Mouse (Mus musculus) MEL (cell line): ENCODE data around the gene Smyd1. TPM values are rescaled to one million over a fixed set of nuclear protein-coding genes. Genes with fewer than 3 reads are reported as not detected.

Experiments used
- DNase-seq: peaks from one replicate; pipeline ENCODE4 v3.0.0; 2011; ENCODE audit warnings: low read depth, low spot score
- H3K27ac ChIP-seq: 2 replicates; pipeline ENCODE4 v1.5.1; 2012; ENCODE audit warnings: low read depth, mild to moderate bottlenecking, control low read depth, low read length, moderate library complexity; ENCODE audit not compliant: control insufficient read depth
- H3K27me3 ChIP-seq, 2 experiments: fragments of 150-350 bp in 1 of 2; sonication (generic) in 1 of 2; 2 replicates each; pipeline ENCODE4 v1.6.1; 2012; ENCODE audit warnings: low read length in 2 of 2, mild to moderate bottlenecking in 2 of 2, improper control_type of control experiment in 1 of 2, moderate library complexity in 1 of 2; ENCODE audit not compliant: insufficient read depth in 2 of 2, control insufficient read depth in 1 of 2
- H3K36me3 ChIP-seq, 2 experiments: 2 replicates each; pipeline ENCODE4 v1.6.1; 2012 to 2014; ENCODE audit warnings: low read length in 2 of 2, improper control_type of control experiment in 1 of 2, inconsistent platforms in 1 of 2, mild to moderate bottlenecking in 1 of 2; ENCODE audit not compliant: insufficient read depth in 2 of 2, control insufficient read depth in 1 of 2
- H3K4me1 ChIP-seq, 2 experiments: fragments of 150-350 bp in 1 of 2; sonication (generic) in 1 of 2; 2 replicates each; pipeline ENCODE4 v1.6.1; 2012; ENCODE audit warnings: low read length in 2 of 2, improper control_type of control experiment in 1 of 2, mild to moderate bottlenecking in 1 of 2; ENCODE audit not compliant: insufficient read depth in 2 of 2, control insufficient read depth in 1 of 2
- H3K4me3 ChIP-seq, 2 experiments: fragments of 150-350 bp in 1 of 2; sonication (generic) in 1 of 2; 2 replicates each; pipeline ENCODE4 v1.5.1; 2012; ENCODE audit warnings: low read depth in 2 of 2, low read length in 2 of 2, mild to moderate bottlenecking in 2 of 2, moderate library complexity in 2 of 2, control low read depth in 1 of 2, improper control_type of control experiment in 1 of 2; ENCODE audit not compliant: control insufficient read depth in 1 of 2, insufficient read depth in 1 of 2
- H3K79me2 ChIP-seq: 2 replicates; pipeline ENCODE4 v1.6.1; 2012; ENCODE audit warnings: mild to moderate bottlenecking, low read length, moderate library complexity; ENCODE audit not compliant: control insufficient read depth, poor library complexity, insufficient read depth
- H3K9ac ChIP-seq: 2 replicates; pipeline ENCODE4 v1.6.1; 2012; ENCODE audit warnings: low read depth, mild to moderate bottlenecking, control low read depth, low read length, moderate library complexity; ENCODE audit not compliant: control insufficient read depth, poor library complexity, severe bottlenecking
- H3K9me3 ChIP-seq: fragments of 150-350 bp; sonication (generic); replicated peaks from 2 replicates; pipeline ENCODE4 v1.6.1; 2012; ENCODE audit warnings: mild to moderate bottlenecking, low read length, improper control_type of control experiment, moderate library complexity; ENCODE audit not compliant: insufficient read depth
- BHLHE40 ChIP-seq: IDR thresholded peaks from 2 replicates; pipeline ENCODE4 v1.6.1; 2012; ENCODE audit warnings: low read depth, mild to moderate bottlenecking, inconsistent platforms, low read length, improper control_type of control experiment, borderline replicate concordance
- CHD1 ChIP-seq: IDR thresholded peaks from 2 replicates; pipeline ENCODE4 v1.6.1; 2012; ENCODE audit warnings: low read depth, mild to moderate bottlenecking, inconsistent platforms, low read length, improper control_type of control experiment
- CHD2 ChIP-seq: IDR thresholded peaks from 2 replicates; pipeline ENCODE4 v1.6.1; 2011; ENCODE audit warnings: low read length, improper control_type of control experiment
- ELF1 ChIP-seq: IDR thresholded peaks from 2 replicates; pipeline ENCODE4 v1.6.1; 2014; ENCODE audit warnings: low read depth, mild to moderate bottlenecking, inconsistent platforms, low read length, improper control_type of control experiment, moderate library complexity
- EP300 ChIP-seq, 2 experiments: IDR thresholded peaks; 2 replicates each; pipeline ENCODE4 v1.6.1; 2011; ENCODE audit warnings: improper control_type of control experiment in 2 of 2, low read length in 2 of 2, low read depth in 1 of 2, mild to moderate bottlenecking in 1 of 2
- GABPA ChIP-seq: IDR thresholded peaks from 2 replicates; pipeline ENCODE4 v1.6.1; 2012; ENCODE audit warnings: low read depth, mild to moderate bottlenecking, inconsistent platforms, low read length, improper control_type of control experiment, moderate library complexity
- GATA1 ChIP-seq: IDR thresholded peaks from 2 replicates; pipeline ENCODE4 v1.6.1; 2011; ENCODE audit warnings: low read depth, low read length, improper control_type of control experiment
- HCFC1 ChIP-seq: IDR thresholded peaks from 2 replicates; pipeline ENCODE4 v1.6.1; 2012; ENCODE audit warnings: low read depth, mild to moderate bottlenecking, inconsistent platforms, low read length, improper control_type of control experiment, moderate library complexity
- JUND ChIP-seq: IDR thresholded peaks from 2 replicates; pipeline ENCODE4 v1.6.1; 2011; ENCODE audit warnings: low read depth, mild to moderate bottlenecking, improper control_type of control experiment, low read length
- KAT2A ChIP-seq: conservative IDR thresholded peaks from 2 replicates; pipeline ENCODE4 v1.6.1; 2012; ENCODE audit warnings: low read depth, low read length, improper control_type of control experiment, inconsistent platforms
- MAFK ChIP-seq: IDR thresholded peaks from 2 replicates; pipeline ENCODE4 v1.6.1; 2011; ENCODE audit warnings: low read depth, mild to moderate bottlenecking, low read length, improper control_type of control experiment, borderline replicate concordance
- MEF2A ChIP-seq: IDR thresholded peaks from 2 replicates; pipeline ENCODE4 v1.6.1; 2014; ENCODE audit warnings: low read depth, mild to moderate bottlenecking, inconsistent platforms, low read length, improper control_type of control experiment; ENCODE audit not compliant: poor library complexity, insufficient replicate concordance, severe bottlenecking; ENCODE audit errors: extremely low read depth
- MXI1 ChIP-seq: IDR thresholded peaks from 2 replicates; pipeline ENCODE4 v1.6.1; 2011; ENCODE audit warnings: mild to moderate bottlenecking, low read depth, low read length, improper control_type of control experiment
- MYB ChIP-seq: IDR thresholded peaks from 2 replicates; pipeline ENCODE4 v1.6.1; 2011; ENCODE audit warnings: mild to moderate bottlenecking, low read depth, low read length, improper control_type of control experiment
- MYC ChIP-seq: IDR thresholded peaks from 2 replicates; pipeline ENCODE4 v1.6.1; 2011; ENCODE audit warnings: low read depth, mild to moderate bottlenecking, low read length, improper control_type of control experiment, moderate library complexity
- NELFE ChIP-seq: IDR thresholded peaks from 2 replicates; pipeline ENCODE4 v1.6.1; 2011; ENCODE audit warnings: low read depth, low read length, improper control_type of control experiment
- NRF1 ChIP-seq: IDR thresholded peaks from 2 replicates; pipeline ENCODE4 v1.6.1; 2014; ENCODE audit warnings: low read depth, mild to moderate bottlenecking, inconsistent platforms, low read length, improper control_type of control experiment, moderate library complexity; ENCODE audit not compliant: poor library complexity, insufficient read depth, severe bottlenecking
- POLR2AphosphoS2 ChIP-seq: IDR thresholded peaks from 2 replicates; pipeline ENCODE4 v1.6.1; 2011; ENCODE audit warnings: low read length, improper control_type of control experiment
- POLR2AphosphoS5 ChIP-seq: IDR thresholded peaks from 2 replicates; pipeline ENCODE4 v1.6.1; 2012; ENCODE audit warnings: low read depth, borderline replicate concordance, mild to moderate bottlenecking, inconsistent platforms, low read length, moderate library complexity, mixed read lengths
- RAD21 ChIP-seq: IDR thresholded peaks from 2 replicates; pipeline ENCODE4 v1.6.1; 2011; ENCODE audit warnings: mild to moderate bottlenecking, low read depth, low read length, improper control_type of control experiment
- SIN3A ChIP-seq: IDR thresholded peaks from 2 replicates; pipeline ENCODE4 v1.6.1; 2012; ENCODE audit warnings: low read length, improper control_type of control experiment, inconsistent platforms
- TAL1 ChIP-seq: IDR thresholded peaks from 2 replicates; pipeline ENCODE4 v1.6.1; 2012; ENCODE audit warnings: mild to moderate bottlenecking, inconsistent platforms, low read length, moderate library complexity, mixed read lengths
- TBP ChIP-seq: IDR thresholded peaks from 2 replicates; pipeline ENCODE4 v1.8.0; 2011; ENCODE audit warnings: low read depth, low read length, improper control_type of control experiment
- UBTF ChIP-seq: IDR thresholded peaks from 2 replicates; pipeline ENCODE4 v1.6.1; 2012; ENCODE audit warnings: low read depth, mild to moderate bottlenecking, inconsistent platforms, low read length, improper control_type of control experiment, moderate library complexity, borderline replicate concordance; ENCODE audit not compliant: insufficient read depth
- USF1 ChIP-seq: IDR thresholded peaks from 2 replicates; pipeline ENCODE4 v1.6.1; 2014; ENCODE audit warnings: low read depth, mild to moderate bottlenecking, inconsistent platforms, low read length, improper control_type of control experiment, moderate library complexity
- ZC3H11A ChIP-seq: IDR thresholded peaks from 2 replicates; pipeline ENCODE4 v1.6.1; 2012; ENCODE audit warnings: low read depth, mild to moderate bottlenecking, inconsistent platforms, low read length, improper control_type of control experiment
- ZKSCAN1 ChIP-seq: IDR thresholded peaks from 2 replicates; pipeline ENCODE4 v1.6.1; 2012; ENCODE audit warnings: low read depth, mild to moderate bottlenecking, inconsistent platforms, low read length, improper control_type of control experiment, moderate library complexity
- ZMIZ1 ChIP-seq: IDR thresholded peaks from 2 replicates; pipeline ENCODE4 v1.6.1; 2012; ENCODE audit warnings: low read depth, mild to moderate bottlenecking, inconsistent platforms, low read length, improper control_type of control experiment, moderate library complexity
- ZNF384 ChIP-seq: IDR thresholded peaks from 2 replicates; pipeline ENCODE4 v1.6.1; 2012; ENCODE audit warnings: low read depth, mild to moderate bottlenecking, inconsistent platforms, low read length, improper control_type of control experiment
- polyA plus RNA-seq, 2 experiments: library from polyadenylated mRNA; stranded (reverse) in 1 of 2; unstranded in 1 of 2; fragments of >175 nt in 1 of 2; fragments of >200 nt in 1 of 2; gene quantifications; 2 replicates each; pipeline versions ENCODE4 v1.2.1 to v1.2.4; 2012; ENCODE audit warnings: low replicate concordance in 2 of 2, low read depth in 1 of 2; ENCODE audit not compliant: insufficient read length in 2 of 2, insufficient read depth in 1 of 2, missing spikeins in 1 of 2
- total RNA-seq: library from RNA; depleted of rRNA; stranded (reverse); fragments of 300-350 nt; gene quantifications from 2 replicates; pipeline ENCODE4 v1.2.3, GENCODE M21; 2012

Smyd1 gene
- total and polyA plus RNA-seq, 3 experiments: 0.19 TPM; not detected in 2

DNA sequence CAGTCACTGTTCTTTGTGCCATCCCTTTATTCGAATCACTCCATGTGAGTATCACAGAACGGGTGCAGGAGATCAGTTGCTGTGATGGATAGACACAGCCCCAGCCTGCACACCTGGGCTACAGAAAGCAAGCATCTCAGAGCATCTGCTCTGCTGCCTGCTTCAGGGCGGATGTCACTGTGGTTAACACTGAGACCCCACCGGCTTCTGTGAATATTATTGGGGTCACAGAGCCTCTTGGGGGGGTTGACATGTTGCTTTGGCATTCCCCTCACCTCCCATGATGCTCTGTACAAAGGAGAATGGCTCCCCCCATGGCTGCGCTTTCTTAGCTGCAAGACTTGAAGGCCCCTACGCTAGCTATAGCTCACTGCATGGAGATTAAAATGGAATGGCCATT, 47.4 kb upstream of the Smyd1 start:
- H3K79me2 ChIP-seq: no peaks in the 10 kb centered on the region
- H3K27me3 ChIP-seq: peaks cover 0 to 2% of the 10 kb centered on the region in 2 experiments; a peak in 1 of 4 replicates
- no peak overlapping the region for H3K27ac ChIP-seq
- H3K4me1 ChIP-seq: no peaks in the 10 kb centered on the region
- DNase-seq: no peak
- H3K4me3 ChIP-seq: no peak overlapping the region
- H3K9me3 ChIP-seq: no peaks in the 10 kb centered on the region
- TF ChIP-seq SIN3A: no peak
- TF ChIP-seq CHD1: no peak
- no peak for TF ChIP-seq HCFC1
- TF ChIP-seq GABPA: no peak
- TF ChIP-seq ZNF384: no peak
- TF ChIP-seq TAL1: no peak
- TF ChIP-seq ZKSCAN1: no peak
- no peak for TF ChIP-seq POLR2AphosphoS5
- TF ChIP-seq TBP: no peak
- no peak for TF ChIP-seq GATA1
- no peak for TF ChIP-seq CHD2
- no peak for TF ChIP-seq ZC3H11A
- no peak for TF ChIP-seq RAD21
- TF ChIP-seq JUND: no peak
- no peak for TF ChIP-seq MYC
- no peak for TF ChIP-seq KAT2A
- no peak for TF ChIP-seq BHLHE40
- TF ChIP-seq NRF1: no peak
- TF ChIP-seq USF1: no peak
- H3K36me3 ChIP-seq: no peaks in the 10 kb centered on the region
- H3K9ac ChIP-seq: no peak overlapping the region

DNA sequence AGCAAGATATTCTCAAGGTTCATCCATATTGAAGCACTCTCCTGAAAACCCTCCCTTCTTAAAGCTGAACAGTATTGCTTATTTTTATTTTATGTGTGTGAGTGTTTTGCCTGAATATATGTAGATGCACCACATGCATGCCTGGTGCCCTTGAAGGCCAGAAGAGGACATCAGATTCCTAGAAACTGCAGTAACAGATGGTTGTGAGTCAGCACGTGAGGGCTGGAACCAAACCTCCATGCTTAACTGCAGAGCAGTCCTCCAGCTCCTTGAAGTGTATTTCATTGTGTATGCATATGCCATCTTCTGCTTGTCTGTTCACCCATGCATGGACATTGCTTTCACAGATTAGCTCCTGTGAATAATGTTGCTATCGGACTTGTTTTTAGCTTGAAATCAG, 42.0 kb upstream of the Smyd1 start:
- peaks cover 0 to 2% of the 10 kb centered on the region in 2 experiments; a peak in 1 of 4 replicates for H3K27me3 ChIP-seq
- no peaks in the 10 kb centered on the region for H3K36me3 ChIP-seq
- no peaks in the 10 kb centered on the region for H3K9me3 ChIP-seq
- no peaks in the 10 kb centered on the region for H3K4me1 ChIP-seq
- no peak for TF ChIP-seq ELF1
- no peak for TF ChIP-seq MYB
- no peak for TF ChIP-seq SIN3A
- TF ChIP-seq NELFE: no peak
- no peak for TF ChIP-seq CHD1
- no peak for TF ChIP-seq BHLHE40
- no peak for TF ChIP-seq ZMIZ1
- no peak for TF ChIP-seq TBP
- TF ChIP-seq NRF1: no peak
- TF ChIP-seq MXI1: no peak
- TF ChIP-seq EP300 (IDR thresholded peaks at IDR 0.05; ENCODE audit: low read depth in 1 of 2, low read length in 2 of 2): no peak
- no peak for TF ChIP-seq POLR2AphosphoS2
- no peak for TF ChIP-seq UBTF
- TF ChIP-seq ZNF384: no peak
- no peak for TF ChIP-seq TAL1
- TF ChIP-seq HCFC1: no peak
- TF ChIP-seq MAFK: no peak
- no peak for TF ChIP-seq MEF2A
- no peak for DNase-seq
- H3K79me2 ChIP-seq: no peaks in the 10 kb centered on the region
- no peak overlapping the region for H3K27ac ChIP-seq
- no peak overlapping the region for H3K4me3 ChIP-seq
- no peak overlapping the region for H3K9ac ChIP-seq
